Mouse (Mus musculus) olfactory bulb, adult 2 months (tissue): ENCODE data around the gene Sdc3. TPM values are rescaled to one million over a fixed set of nuclear protein-coding genes. Genes with fewer than 3 reads are reported as not detected.
A peak's percentile ranks its signal among the peaks of the same experiment; 100 is the strongest.

Experiments used
- H3K27ac ChIP-seq: fragments of 200-500 bp; 2 replicates; pipeline ENCODE4 v1.5.1; 2012; ENCODE audit warnings: low read depth, low read length; ENCODE audit not compliant: insufficient read depth
- H3K4me1 ChIP-seq: fragments of 200-500 bp; 2 replicates; pipeline ENCODE4 v1.6.1; 2012; ENCODE audit warnings: low read length; ENCODE audit not compliant: control insufficient read depth, insufficient read depth
- H3K4me3 ChIP-seq: fragments of 200-500 bp; 2 replicates; pipeline ENCODE4 v1.5.1; 2012; ENCODE audit warnings: mild to moderate bottlenecking, low read depth, low read length, moderate library complexity; ENCODE audit not compliant: insufficient read depth
- CTCF ChIP-seq: fragments of 200-500 bp; IDR thresholded peaks from 2 replicates; pipeline ENCODE4 v1.5.1; 2012; ENCODE audit warnings: low read depth, mild to moderate bottlenecking, low read length, moderate library complexity; ENCODE audit not compliant: insufficient read depth
- POLR2A ChIP-seq: fragments of 200-500 bp; IDR thresholded peaks from 2 replicates; pipeline ENCODE4 v1.6.1; 2012; ENCODE audit warnings: mild to moderate bottlenecking, low read depth, low read length, moderate library complexity; ENCODE audit not compliant: insufficient read depth
- WGBS: fragments of 180-500 bp; shearing (Covaris S2); methylation state at CpG from one replicate; pipeline ENCODE4 v1.1.7; 2018; 5-methylcytosine and 5-hydroxymethylcytosine counted together
- polyA plus RNA-seq: library from polyadenylated mRNA; stranded (reverse); fragments of >200 nt; gene quantifications from 2 replicates; pipeline ENCODE4 v1.2.4, GENCODE M21; 2012; ENCODE audit warnings: low replicate concordance; ENCODE audit not compliant: missing spikeins, insufficient read depth, insufficient read length

The Sdc3 gene
- polyA plus RNA-seq, 1 experiment, result 81.4 TPM

DNA sequence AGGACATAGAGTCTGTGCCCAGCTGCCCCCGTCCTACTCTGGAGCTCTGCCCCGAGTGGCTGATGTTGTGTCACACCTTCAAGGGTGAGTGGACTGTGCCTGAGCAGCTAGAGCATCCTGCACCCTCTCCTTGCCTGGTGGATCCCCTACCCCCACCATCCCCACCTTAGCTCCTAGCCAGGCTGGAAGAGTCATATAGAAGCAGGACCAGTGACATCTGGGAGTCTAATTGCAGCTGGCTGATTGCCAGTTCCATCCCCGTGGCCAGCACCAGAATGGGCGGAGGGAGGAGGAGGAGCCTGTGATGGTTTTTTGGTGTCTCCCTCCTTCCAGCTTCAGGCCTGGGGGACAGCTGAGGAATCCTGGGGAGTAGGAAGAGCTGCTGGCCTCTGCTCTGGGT lies 6.8 kb downstream of the Sdc3 start:
- WGBS, result 44% methylated on average over 4 of the region's 4 CpGs
- TF ChIP-seq CTCF, result no peak
- TF ChIP-seq POLR2A, result no peak
- H3K4me1 ChIP-seq, result peaks cover 42% of the 10 kb centered on the region
- no peak overlapping the region for H3K4me3 ChIP-seq
- no peak overlapping the region for H3K27ac ChIP-seq

DNA sequence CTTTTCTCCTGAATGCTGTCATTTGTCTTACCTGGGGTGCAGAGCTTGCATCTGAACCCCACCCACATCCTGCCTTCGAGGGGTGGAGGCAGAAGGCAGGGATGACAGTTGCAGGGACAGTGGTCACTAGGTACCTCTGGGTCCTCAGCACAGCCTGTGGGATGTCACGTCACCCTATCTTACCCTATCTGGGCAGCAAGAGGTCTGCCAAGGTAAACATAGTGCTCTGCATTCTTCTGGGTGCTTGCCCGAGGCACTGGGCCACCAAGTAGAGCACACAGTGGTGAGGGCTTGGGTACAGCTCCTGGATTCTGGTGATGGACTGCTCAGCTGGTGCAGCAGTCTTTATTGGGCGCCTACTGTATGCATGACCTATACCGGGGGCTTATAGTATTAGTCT lies 7.2 kb downstream of the Sdc3 start:
- no peak overlapping the region for H3K27ac ChIP-seq
- 79% methylated on average over 5 of the region's 5 CpGs for WGBS
- TF ChIP-seq CTCF, result no peak
- TF ChIP-seq POLR2A, result no peak
- H3K4me1 ChIP-seq, result peaks cover 45% of the 10 kb centered on the region
- H3K4me3 ChIP-seq, result no peak overlapping the region

DNA sequence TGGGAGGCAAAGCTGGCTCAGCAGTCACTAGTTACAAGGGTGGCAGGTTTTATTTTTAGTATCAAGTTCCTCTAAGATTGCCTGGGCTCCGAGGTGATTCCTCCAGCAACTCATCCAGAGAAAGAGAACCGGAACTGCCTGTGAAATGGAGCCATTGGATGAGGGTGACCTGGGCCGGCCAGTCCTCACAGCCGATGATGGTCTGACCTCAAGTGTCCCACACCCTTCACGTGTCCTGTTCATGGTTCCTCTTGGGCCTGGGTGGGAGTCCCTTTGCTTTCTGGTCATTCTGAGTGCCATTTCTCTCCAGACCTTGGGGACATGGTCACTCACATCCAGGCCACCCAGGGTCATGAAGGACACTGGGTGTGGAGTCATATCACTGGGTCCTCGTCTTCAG lies 7.8 kb downstream of the Sdc3 start:
- Histone ChIP-seq H3K4me1 (peaks cover 49% of the 10 kb centered on the region), H3K27ac (no peak overlapping the region), H3K4me3 (no peak overlapping the region)
- WGBS, result 75% methylated on average over 6 of the region's 6 CpGs
- TF ChIP-seq CTCF (no peak), POLR2A (no peak)

DNA sequence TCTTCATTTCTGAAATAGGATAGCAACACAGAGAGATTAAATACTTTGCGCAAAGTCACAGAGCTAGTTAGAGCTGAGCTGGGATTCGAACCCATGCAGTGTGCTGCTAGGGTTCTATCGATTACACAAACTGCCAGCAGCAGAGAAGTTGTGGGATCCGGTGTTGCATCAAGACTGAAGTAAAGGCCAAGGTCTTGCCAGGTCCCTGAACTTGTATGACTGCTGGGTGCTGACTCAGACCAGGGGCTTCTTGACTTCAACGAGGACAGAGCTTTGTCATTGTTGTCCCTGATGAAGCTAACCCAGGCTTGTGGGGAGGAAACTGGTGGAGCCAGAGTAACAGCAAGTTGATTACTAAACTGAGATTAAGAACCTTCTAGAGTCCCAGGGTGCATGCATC lies 8.9 kb downstream of the Sdc3 start:
- H3K4me3 ChIP-seq, result no peak overlapping the region
- no peak overlapping the region for H3K27ac ChIP-seq
- H3K4me1 ChIP-seq, result peaks cover 49% of the 10 kb centered on the region
- 90% methylated on average over 5 of the region's 5 CpGs for WGBS
- TF ChIP-seq POLR2A, result no peak
- no peak for TF ChIP-seq CTCF

DNA sequence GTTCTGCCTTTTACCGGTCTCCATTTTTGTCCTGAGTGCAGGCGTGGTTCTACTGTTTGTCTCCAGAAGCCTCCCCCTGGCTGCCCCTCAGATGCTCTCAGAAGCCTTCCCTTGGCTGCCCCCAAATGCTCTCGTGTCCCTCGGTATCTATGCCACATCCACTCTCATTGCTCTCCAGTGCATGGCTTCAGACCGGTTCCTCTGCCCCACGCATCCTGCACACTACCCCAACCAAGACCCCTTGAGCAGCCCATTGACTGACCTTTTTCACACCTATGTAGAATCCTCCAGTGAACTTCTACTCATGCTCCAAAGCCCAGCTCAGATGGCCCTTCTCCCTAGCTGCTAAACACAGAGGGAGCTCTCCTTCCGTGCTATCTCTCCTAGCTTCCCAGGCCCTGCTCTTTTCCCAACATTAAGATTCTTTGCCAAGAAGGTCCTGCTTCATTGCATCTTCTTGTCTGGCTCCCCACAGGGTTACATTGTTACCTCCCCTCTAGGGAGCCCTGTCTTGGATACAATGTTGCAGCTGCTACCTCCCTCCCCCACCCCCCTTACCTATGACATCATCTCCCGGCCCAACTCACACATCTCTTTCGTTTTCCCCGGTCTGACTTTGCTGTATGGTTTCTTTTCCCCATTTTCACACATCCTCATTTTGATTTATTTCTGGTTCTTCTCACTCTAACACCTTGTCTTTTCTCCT lies 9.4 kb downstream of the Sdc3 start:
- WGBS, result 61% methylated on average over 10 of the region's 10 CpGs
- TF ChIP-seq CTCF, result no peak
- TF ChIP-seq POLR2A, result no peak
- H3K27ac ChIP-seq, result no peak overlapping the region
- H3K4me1 ChIP-seq, result peaks cover 48% of the 10 kb centered on the region
- no peak overlapping the region for H3K4me3 ChIP-seq

DNA sequence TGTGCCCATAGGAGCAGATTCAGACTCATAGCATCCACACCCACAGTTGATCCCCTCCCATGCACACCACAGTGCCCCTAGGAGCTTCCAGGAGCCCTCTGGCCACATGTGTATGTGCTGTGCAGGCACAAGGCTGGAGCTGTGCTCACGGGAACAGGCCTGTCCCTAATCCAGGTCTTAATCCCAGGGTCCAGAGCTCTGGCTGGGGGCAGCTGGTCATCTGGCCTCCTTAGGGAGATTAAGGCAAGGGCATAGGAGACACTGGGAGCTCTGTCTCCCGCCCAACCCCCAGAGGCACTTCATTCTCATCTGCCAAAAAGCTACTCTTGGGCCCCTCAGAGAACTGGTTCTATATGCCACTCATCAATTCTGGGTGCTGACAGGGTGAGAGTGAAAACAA lies 11.3 kb downstream of the Sdc3 start:
- WGBS, result 88% methylated on average over 2 of the region's 2 CpGs
- no peak overlapping the region for H3K4me3 ChIP-seq

DNA sequence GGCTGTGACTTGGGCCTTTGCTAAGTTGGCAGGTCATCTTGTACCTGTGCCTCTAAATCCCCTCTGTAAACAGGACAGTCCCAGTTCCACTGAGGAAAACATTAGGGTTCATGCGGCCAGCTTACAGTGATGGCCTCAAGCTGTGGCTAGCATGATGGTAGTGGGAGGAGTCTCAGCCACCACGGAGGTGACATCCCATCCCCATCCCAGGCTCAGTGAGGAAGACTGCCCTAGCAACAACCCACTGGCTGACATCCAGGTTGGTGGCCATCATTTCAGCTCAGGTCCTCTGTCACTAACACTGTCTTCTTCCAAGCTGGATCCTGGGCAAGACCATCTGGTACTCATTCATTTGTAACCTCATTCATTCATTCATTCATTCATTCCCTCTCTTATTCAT lies 12.0 kb downstream of the Sdc3 start:
- Histone ChIP-seq H3K4me3 (no peak overlapping the region), H3K4me1 (peaks cover 34% of the 10 kb centered on the region), H3K27ac (0 out of 2 replicates have a peak overlapping the region, but pooled peaks have one; percentile 9)
- WGBS, result 52% methylated on average over 2 of the region's 2 CpGs
- TF ChIP-seq CTCF, result no peak
- TF ChIP-seq POLR2A, result no peak

More for the DNA sequence above, 11.3 kb downstream of the Sdc3 start:
- H3K4me1 ChIP-seq, result peaks cover 38% of the 10 kb centered on the region
- no peak for TF ChIP-seq POLR2A
- H3K27ac ChIP-seq, result no peak overlapping the region

DNA sequence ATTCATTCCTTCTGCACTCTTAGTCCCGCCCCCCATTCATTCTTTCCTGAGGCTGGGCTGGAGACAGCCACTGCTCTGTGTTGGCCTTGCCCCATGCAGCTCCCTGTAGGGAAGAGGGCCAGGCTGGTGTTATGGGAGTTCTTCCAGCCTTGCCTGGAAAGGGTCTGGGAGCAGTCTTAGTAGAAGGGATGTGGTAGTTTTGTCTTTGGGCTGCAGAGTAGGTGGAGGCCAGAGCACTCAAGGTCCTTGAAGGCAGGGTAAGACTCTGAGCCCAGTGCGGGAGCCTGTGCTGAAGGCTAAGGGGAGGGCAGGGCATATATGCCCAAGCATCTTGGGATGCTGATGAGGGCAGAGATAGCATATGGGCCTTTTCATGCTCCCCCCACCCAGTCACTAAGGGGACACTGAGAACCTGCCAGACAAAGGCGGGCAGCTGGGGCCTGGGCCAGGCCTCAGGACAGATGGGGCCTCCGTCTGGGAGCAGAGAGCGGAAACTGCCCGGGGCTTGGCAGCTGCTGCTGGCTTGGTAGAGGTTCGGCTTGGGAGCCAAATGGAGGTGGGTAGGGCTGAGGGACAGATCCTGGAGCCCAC lies 12.5 kb downstream of the Sdc3 start:
- no peak for TF ChIP-seq POLR2A
- Histone ChIP-seq H3K4me3 (no peak overlapping the region), H3K4me1 (peaks cover 30% of the 10 kb centered on the region), H3K27ac (peak overlapping the region; percentile 54)
- 72% methylated on average over 7 of the region's 7 CpGs for WGBS

DNA sequence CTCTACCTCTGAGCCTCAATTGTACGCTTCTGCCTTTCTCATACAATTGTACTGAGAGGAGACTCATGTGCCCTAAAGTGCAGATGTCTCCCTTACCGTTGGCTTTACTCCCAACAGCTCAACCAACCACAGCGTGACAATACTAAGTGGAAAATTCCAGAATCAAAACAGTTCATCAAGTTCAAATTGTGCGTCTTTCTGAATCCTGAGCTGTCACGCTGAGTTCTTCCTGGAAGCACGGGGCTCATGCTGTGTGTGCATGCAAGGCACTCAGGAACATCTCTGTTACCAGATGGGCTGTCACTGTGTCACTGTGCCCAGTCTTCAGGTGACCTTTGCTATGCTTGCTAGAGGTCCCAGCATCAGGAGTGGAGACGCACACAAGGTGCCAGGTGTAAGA lies 13.4 kb downstream of the Sdc3 start:
- WGBS, result 66% methylated on average over 7 of the region's 7 CpGs

More for the DNA sequence above, 13.4 kb downstream of the Sdc3 start:
- Histone ChIP-seq H3K4me1 (peaks cover 24% of the 10 kb centered on the region; the same call in 1 of the 2 replicates), H3K4me3 (no peak overlapping the region), H3K27ac (0 out of 2 replicates have a peak overlapping the region, but pooled peaks have one; percentile 9)
- TF ChIP-seq CTCF (no peak), POLR2A (no peak)
